Mouse (Mus musculus) myocyte (in vitro differentiated cells): ENCODE data around the gene Gm9964. TPM values are rescaled to one million over a fixed set of nuclear protein-coding genes. Genes with fewer than 3 reads are reported as not detected.

Experiments
- H3K27me3 ChIP-seq: one replicate; pipeline ENCODE4 v1.6.1; 2011; ENCODE audit not compliant: control insufficient read depth, insufficient read depth, insufficient read length
- H3K36me3 ChIP-seq: one replicate; pipeline ENCODE4 v1.6.1; 2011; ENCODE audit not compliant: control insufficient read depth, insufficient read depth
- H3K4me2 ChIP-seq: one replicate; pipeline ENCODE4 v1.6.1; 2011; ENCODE audit warnings: low read depth, control low read depth
- H3K4me3 ChIP-seq: one replicate; pipeline ENCODE4 v1.5.1; 2011; ENCODE audit warnings: mild to moderate bottlenecking, control low read depth, moderate library complexity
- H3K79me2 ChIP-seq: one replicate; pipeline ENCODE4 v1.6.1; 2011; ENCODE audit not compliant: control insufficient read depth, insufficient read depth
- H3ac ChIP-seq: one replicate; pipeline ENCODE4 v1.6.1; 2011; ENCODE audit not compliant: control insufficient read depth, insufficient read length
- CEBPB ChIP-seq: IDR thresholded peaks from 2 replicates; pipeline ENCODE4 v1.6.1; 2011; ENCODE audit warnings: mild to moderate bottlenecking, moderate library complexity; ENCODE audit not compliant: poor library complexity, insufficient read depth, severe bottlenecking
- E2F4 ChIP-seq: IDR thresholded peaks from one replicate; pipeline ENCODE4 v1.6.1; 2011; ENCODE audit warnings: mild to moderate bottlenecking, control low read depth, moderate library complexity; ENCODE audit not compliant: insufficient read depth
- MAX ChIP-seq: IDR thresholded peaks from one replicate; pipeline ENCODE4 v1.6.1; 2011; ENCODE audit warnings: low read depth, mild to moderate bottlenecking, control low read depth
- MYOD1 ChIP-seq, 3 experiments: IDR thresholded peaks; one replicate each; pipeline ENCODE4 v1.6.1; 2011; ENCODE audit warnings: control low read depth in 2 of 3, low read depth in 2 of 3, mild to moderate bottlenecking in 2 of 3, moderate library complexity in 1 of 3; ENCODE audit not compliant: insufficient read length in 2 of 3, control insufficient read depth in 1 of 3
- MYOG ChIP-seq, 3 experiments: IDR thresholded peaks; one replicate each; pipeline ENCODE4 v1.6.1; 2011; ENCODE audit warnings: control low read depth in 2 of 3, low read depth in 2 of 3, mild to moderate bottlenecking in 2 of 3; ENCODE audit not compliant: insufficient read length in 2 of 3, control insufficient read depth in 1 of 3, insufficient read depth in 1 of 3
- POLR2A ChIP-seq: IDR thresholded peaks from one replicate; pipeline ENCODE4 v1.6.1; 2011; ENCODE audit warnings: low read depth, mild to moderate bottlenecking, control low read depth, moderate library complexity; ENCODE audit not compliant: insufficient read length
- POLR2AphosphoS2 ChIP-seq: IDR thresholded peaks from one replicate; pipeline ENCODE4 v1.6.1; 2011; ENCODE audit warnings: low read depth, control low read depth; ENCODE audit not compliant: insufficient read length
- REST ChIP-seq: IDR thresholded peaks from one replicate; pipeline ENCODE4 v1.6.1; 2011; ENCODE audit warnings: mild to moderate bottlenecking, control low read depth, moderate library complexity; ENCODE audit not compliant: insufficient read depth, insufficient read length
- SRF ChIP-seq: IDR thresholded peaks from one replicate; pipeline ENCODE4 v1.6.1; 2011; ENCODE audit warnings: low read depth; ENCODE audit not compliant: control insufficient read depth, insufficient read length
- TCF12 ChIP-seq: IDR thresholded peaks from one replicate; pipeline ENCODE4 v1.6.1; 2011; ENCODE audit warnings: mild to moderate bottlenecking, control low read depth; ENCODE audit not compliant: poor library complexity, insufficient read depth, severe bottlenecking
- TCF3 ChIP-seq: IDR thresholded peaks from one replicate; pipeline ENCODE4 v1.6.1; 2011; ENCODE audit warnings: low read depth, control low read depth; ENCODE audit not compliant: insufficient read length
- USF1 ChIP-seq: IDR thresholded peaks from one replicate; pipeline ENCODE4 v1.6.1; 2011; ENCODE audit warnings: low read depth, mild to moderate bottlenecking, control low read depth, moderate library complexity
- polyA plus RNA-seq: library from polyadenylated mRNA; unstranded; fragments of >200 nt; fragmentation: generic; extraction: Trizol; gene quantifications from one replicate; pipeline ENCODE4 v1.2.1, GENCODE M21; 2012; ENCODE audit warnings: missing spikeins

Gene Gm9964
- polyA plus RNA-seq, 1 experiment = not detected

DNA sequence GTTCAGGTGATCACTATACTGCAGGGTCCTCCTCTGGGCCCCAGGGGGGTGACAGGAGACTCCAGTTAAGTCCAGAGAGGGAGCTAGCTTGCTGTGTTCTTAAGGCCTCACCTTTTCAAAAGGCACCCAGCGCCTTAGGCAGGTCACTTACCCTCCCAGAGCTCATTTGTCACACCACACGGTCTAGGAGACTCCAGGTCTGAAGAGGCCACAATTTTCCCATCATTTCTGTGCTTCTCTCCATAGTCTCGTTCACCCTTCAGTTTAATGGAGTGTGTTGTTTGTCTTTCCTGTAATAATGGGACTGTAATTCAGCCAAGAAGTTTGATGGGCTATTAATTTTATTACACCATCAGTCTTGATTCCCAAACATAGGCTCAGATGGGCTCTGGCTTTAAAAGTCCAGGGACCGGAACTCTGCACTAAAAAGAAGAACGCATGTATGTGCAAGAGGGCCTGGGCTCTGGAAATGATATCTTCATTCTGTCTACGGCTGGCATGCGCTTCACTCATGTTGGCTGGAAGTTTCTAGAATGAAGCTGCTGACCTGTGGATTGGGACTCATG lies 8.3 kb downstream of the Gm9964 start:
- no peak for TF ChIP-seq E2F4
- no peak for TF ChIP-seq TCF12
- TF ChIP-seq MYOD1 (IDR thresholded peaks at IDR 0.05; ENCODE audit: control insufficient read depth in 1 of 3, insufficient read length in 2 of 3, low read depth in 2 of 3) = no peak
- TF ChIP-seq POLR2A = no peak
- no peak for TF ChIP-seq CEBPB
- no peak overlapping the region for H3ac ChIP-seq
- H3K4me3 ChIP-seq = no peak overlapping the region
- no peaks in the 10 kb centered on the region for H3K27me3 ChIP-seq
- no peaks in the 10 kb centered on the region for H3K36me3 ChIP-seq
- no peak overlapping the region for H3K4me2 ChIP-seq
- H3K79me2 ChIP-seq = no peaks in the 10 kb centered on the region

GRCm38 (mm10) chr11:79287447-79287846 lies 9.3 kb downstream of the Gm9964 start:
- Histone ChIP-seq H3K4me2 (no peak overlapping the region), H3K36me3 (no peaks in the 10 kb centered on the region), H3K27me3 (no peaks in the 10 kb centered on the region), H3K79me2 (no peaks in the 10 kb centered on the region), H3K4me3 (no peak overlapping the region), H3ac (no peak overlapping the region)
- TF ChIP-seq MYOG (IDR thresholded peaks at IDR 0.05; ENCODE audit: control insufficient read depth in 1 of 3, insufficient read depth in 1 of 3, insufficient read length in 2 of 3, low read depth in 2 of 3) (no peak), POLR2A (no peak), USF1 (no peak), E2F4 (no peak), SRF (no peak), TCF12 (no peak), MAX (no peak), CEBPB (no peak), POLR2AphosphoS2 (no peak), TCF3 (no peak), MYOD1 (IDR thresholded peaks at IDR 0.05; ENCODE audit: control insufficient read depth in 1 of 3, insufficient read length in 2 of 3, low read depth in 2 of 3) (no peak), REST (no peak)

DNA sequence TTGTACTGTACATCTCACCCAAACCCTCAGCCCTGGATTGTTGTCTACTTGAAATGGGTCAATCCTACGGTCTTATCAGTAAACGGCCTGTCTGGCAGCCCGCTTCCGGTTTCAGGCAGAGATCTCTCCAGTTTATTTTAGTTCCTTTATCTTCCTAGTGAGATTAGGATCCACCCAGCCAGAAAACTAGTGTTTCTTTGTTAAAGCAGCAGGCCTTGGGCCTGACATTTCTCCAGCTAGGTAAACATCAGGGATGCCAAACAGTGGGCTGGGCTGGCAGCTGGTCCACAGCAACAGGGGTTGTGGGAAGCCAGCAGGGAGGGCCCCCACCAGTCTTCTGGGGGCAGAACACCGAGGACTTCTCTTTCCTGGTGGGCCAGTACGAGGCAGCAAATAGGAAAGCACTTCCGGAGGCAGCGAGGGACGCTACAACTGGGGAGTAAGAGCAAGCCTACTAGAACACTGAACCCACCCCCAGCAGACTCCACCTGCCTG lies 10.4 kb downstream of the Gm9964 start:
- Histone ChIP-seq H3K36me3 (no peaks in the 10 kb centered on the region), H3K79me2 (no peaks in the 10 kb centered on the region), H3K4me3 (no peak overlapping the region), H3K27me3 (no peaks in the 10 kb centered on the region), H3ac (no peak overlapping the region), H3K4me2 (no peak overlapping the region)
- no peak for TF ChIP-seq MAX
- no peak for TF ChIP-seq MYOG (IDR thresholded peaks at IDR 0.05; ENCODE audit: control insufficient read depth in 1 of 3, insufficient read depth in 1 of 3, insufficient read length in 2 of 3, low read depth in 2 of 3)
- TF ChIP-seq POLR2AphosphoS2 = no peak
- TF ChIP-seq POLR2A = no peak
- TF ChIP-seq TCF12 = no peak
- TF ChIP-seq TCF3 = no peak
- no peak for TF ChIP-seq USF1
- no peak for TF ChIP-seq MYOD1 (IDR thresholded peaks at IDR 0.05; ENCODE audit: control insufficient read depth in 1 of 3, insufficient read length in 2 of 3, low read depth in 2 of 3)
- TF ChIP-seq CEBPB = no peak
- TF ChIP-seq REST = no peak
- no peak for TF ChIP-seq E2F4
- TF ChIP-seq SRF = no peak

DNA sequence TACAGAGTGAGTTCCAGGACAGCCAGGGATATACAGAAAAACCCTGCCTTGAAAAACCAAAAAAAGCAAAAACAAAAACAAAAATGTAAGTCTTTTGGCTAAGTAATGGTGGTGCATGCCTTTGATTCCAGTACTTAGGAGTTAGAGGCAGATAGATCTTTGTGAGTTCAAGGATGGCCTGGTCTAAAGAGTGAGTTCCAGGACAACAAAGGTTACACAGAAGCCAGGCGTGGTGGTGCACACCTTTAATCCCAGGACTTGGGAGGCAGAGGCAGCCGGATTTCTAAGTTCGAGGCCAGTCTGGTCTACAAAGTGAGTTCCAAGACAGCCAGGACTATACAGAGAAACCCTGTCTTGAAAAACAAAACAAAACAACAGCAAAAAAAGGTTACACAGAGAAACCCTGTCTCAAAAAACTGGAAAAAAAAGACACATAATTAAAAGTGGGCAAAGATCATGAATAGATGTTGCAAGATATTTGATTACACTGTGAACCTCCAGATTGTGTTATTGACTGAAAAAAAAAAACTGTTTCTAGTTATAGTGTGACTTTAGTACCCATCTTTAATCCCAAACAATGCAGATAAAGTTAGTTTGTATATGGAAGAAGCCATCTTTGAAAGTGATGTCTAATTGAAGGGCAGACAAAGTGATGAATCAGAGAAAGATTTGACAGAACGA lies 13.2 kb downstream of the Gm9964 start:
- H3K79me2 ChIP-seq = no peaks in the 10 kb centered on the region
- H3K27me3 ChIP-seq = no peaks in the 10 kb centered on the region

GRCm38 (mm10) chr11:79281396-79281795 lies 15.3 kb downstream of the Gm9964 start:
- H3ac ChIP-seq = no peak overlapping the region
- no peak overlapping the region for H3K4me2 ChIP-seq
- H3K4me3 ChIP-seq = no peak overlapping the region
- TF ChIP-seq E2F4 = no peak
- TF ChIP-seq MYOG (IDR thresholded peaks at IDR 0.05; ENCODE audit: control insufficient read depth in 1 of 3, insufficient read depth in 1 of 3, insufficient read length in 2 of 3, low read depth in 2 of 3) = no peak
- TF ChIP-seq USF1 = no peak
- TF ChIP-seq TCF3 = no peak
- TF ChIP-seq TCF12 = no peak
- TF ChIP-seq SRF = no peak
- TF ChIP-seq MYOD1 (IDR thresholded peaks at IDR 0.05; ENCODE audit: control insufficient read depth in 1 of 3, insufficient read length in 2 of 3, low read depth in 2 of 3) = no peak
- no peak for TF ChIP-seq REST
- no peak for TF ChIP-seq POLR2AphosphoS2
- TF ChIP-seq CEBPB = no peak
- TF ChIP-seq MAX = no peak
- no peak for TF ChIP-seq POLR2A
- H3K79me2 ChIP-seq = no peaks in the 10 kb centered on the region
- H3K27me3 ChIP-seq = no peaks in the 10 kb centered on the region
- H3K36me3 ChIP-seq = no peaks in the 10 kb centered on the region

More for the DNA sequence above, 13.2 kb downstream of the Gm9964 start:
- H3K36me3 ChIP-seq = no peaks in the 10 kb centered on the region
- H3ac ChIP-seq = no peak overlapping the region
- no peak overlapping the region for H3K4me3 ChIP-seq
- H3K4me2 ChIP-seq = no peak overlapping the region
- TF ChIP-seq TCF3 = no peak
